Mouse (Mus musculus): ENCODE data around the gene Ssxb1.
"Not testable (repeated sequence)": the region's sequence is repeated elsewhere in the genome, so short reads cannot be mapped to it uniquely, and the experiment has no call there.

Gene Ssxb1

DNA sequence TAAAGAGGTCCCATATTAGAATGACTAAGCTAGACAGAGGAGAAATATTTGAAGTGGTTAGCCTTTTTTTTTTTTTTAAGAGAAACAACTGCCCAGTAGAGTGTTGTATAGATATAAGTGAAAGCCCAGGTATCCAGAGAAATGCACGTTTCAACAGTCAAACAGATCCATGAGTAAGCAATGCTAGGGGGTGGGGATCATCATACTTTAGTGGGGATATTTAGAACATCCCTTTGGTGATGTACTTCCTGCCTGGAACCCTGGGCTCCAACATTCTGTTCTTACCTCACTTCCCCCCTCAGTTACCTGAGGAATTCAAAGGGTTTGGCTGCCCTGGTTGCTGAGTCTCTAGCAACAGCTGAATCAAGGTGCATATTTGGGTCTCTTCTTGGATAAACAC is at the start of gene Ssxb1:
Gene Ssxb1, plus strand, starts transcription at position 301 of the 400 bp plus-strand sequence.
- DNase-seq (ENCODE audit: low read depth, low spot score) = not testable (repeated sequence)

DNA sequence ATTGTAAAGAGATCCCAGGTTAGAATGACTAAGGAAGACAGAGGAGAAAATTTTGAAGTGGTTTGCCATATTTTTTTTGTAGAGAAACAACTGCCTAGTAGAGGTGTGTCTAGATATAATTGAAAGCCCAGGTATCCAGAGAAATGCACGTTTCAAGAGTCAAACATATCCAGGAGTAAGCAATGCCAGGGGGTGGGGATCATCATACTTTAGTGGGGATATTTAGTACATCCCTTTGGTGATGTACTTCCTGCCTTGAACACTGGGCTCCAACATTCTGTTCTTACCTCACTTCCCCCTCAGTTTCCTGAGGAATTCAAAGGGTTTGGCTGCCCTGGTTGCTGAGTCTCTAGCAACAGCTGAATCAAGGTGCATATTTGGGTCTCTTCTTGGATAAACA is 46.4 kb upstream of the Ssxb1 start, which contains the start of gene Ssxb9:
Gene Ssxb9, plus strand, starts transcription at position 301 of the 400 bp plus-strand sequence.
- not testable (repeated sequence) for DNase-seq (ENCODE audit: low read depth, low spot score)

DNA sequence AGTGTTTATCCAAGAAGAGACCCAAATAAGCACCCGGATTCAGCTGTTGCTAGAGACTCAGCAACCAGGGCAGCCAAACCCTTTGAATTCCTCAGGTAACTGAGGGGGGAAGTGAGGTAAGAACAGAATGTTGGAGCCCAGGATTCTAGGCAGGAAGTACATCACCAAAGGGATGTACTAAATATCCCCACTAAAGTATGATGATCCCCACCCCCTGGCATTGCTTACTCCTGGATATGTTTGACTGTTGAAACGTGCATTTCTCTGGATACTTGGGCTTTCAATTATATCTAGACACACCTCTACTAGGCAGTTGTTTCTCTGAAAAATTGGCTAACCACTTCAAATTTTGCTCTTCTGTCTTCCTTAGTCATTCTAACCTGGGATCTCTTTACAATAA is 48.5 kb downstream of the Ssxb1 start, which contains the start of gene Ssxb2:
Gene Ssxb2, minus strand, starts transcription at position 101 of the 400 bp plus-strand sequence.
- DNase-seq (ENCODE audit: low read depth, low spot score) = not testable (repeated sequence)

All from A20 (cell line).